Mouse (Mus musculus) kidney, postnatal 36 days (tissue): ENCODE data around the gene Stox2.

Experiments
- DNase-seq, 2 experiments: peaks; one replicate each; pipeline ENCODE4 v3.0.0; 2021 to 2022; ENCODE audit warnings: mixed read lengths in 2 of 2

The Stox2 gene

GRCm38 (mm10) chr8:47240871-47241270, 205.3 kb downstream of the Stox2 start:
- no peak for DNase-seq

- no peak for DNase-seq
Measured at GRCm38 (mm10) chr8:47240266-47240665, 205.9 kb downstream of the Stox2 start.

- no peak for DNase-seq
Measured at GRCm38 (mm10) chr8:47232081-47232480, 214.1 kb downstream of the Stox2 start.

- DNase-seq, result no peak
Measured at GRCm38 (mm10) chr8:47230057-47230456, 216.1 kb downstream of the Stox2 start.

GRCm38 (mm10) chr8:47221851-47222250, 224.3 kb downstream of the Stox2 start:
- DNase-seq, result no peak

GRCm38 (mm10) chr8:47221191-47221590, 225.0 kb downstream of the Stox2 start:
- no peak for DNase-seq

DNA sequence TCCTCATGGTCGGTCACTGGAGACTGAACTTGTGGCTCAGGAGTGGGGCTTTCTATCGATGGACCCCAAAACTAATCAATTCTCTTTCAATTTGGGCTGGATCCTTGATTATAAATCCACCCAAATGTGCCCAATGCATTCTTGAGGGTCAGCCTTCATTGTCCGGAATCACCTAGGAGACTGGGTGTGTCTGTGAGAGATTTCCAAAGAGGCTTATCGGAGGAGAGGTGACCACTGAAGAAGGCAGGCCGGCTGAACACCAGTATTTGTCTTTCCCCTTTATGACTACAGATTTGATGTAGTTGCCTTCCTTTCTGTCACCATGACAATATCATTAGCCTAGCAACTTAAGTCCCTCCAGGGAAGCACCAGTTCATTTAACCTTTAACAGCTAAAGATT, 225.8 kb downstream of the Stox2 start:
- DNase-seq, result no peak

DNA sequence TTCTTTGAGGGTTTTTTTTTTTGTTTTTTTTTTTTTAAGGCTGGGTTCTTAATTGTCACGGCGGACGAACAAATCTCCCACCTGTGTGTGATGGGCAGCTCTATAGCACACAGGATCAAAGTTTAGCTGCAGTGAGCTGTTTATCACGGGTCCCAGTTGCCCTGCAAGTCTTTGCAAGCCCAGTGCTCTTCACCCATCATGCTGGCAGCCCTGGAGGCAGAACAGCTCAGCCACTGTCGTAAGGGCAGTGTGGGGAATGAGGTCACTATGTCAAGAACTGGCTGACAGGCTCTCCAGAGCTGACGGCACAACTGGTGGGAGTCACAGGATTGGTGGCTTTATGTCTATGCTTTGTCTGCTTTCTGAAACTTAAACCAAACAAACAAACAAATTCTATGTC, 227.6 kb downstream of the Stox2 start:
- no peak for DNase-seq

DNA sequence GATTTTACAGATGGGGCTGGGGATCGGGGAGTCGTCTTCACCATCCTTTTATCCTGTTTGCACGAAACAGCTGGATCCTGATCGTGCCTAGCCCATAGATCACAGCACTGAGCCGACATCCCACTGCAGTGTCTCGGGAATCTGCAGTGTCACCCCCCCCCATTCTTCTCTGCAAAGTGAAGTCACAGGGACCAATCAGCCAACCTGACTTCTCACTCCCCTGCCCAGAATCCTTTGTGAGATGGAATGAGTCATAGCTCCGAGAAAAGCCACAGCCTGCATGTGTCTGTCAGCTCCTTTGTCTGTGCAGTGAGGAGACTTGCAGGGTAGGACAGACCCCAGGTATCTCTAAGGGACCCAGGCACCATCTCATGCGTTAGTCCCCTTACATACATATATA, 228.1 kb downstream of the Stox2 start:
- DNase-seq, result no peak

- DNase-seq, result no peak
Measured at GRCm38 (mm10) chr8:47212124-47212523, 234.0 kb downstream of the Stox2 start.

GRCm38 (mm10) chr8:47211226-47211625, 234.9 kb downstream of the Stox2 start:
- DNase-seq, result no peak

DNA sequence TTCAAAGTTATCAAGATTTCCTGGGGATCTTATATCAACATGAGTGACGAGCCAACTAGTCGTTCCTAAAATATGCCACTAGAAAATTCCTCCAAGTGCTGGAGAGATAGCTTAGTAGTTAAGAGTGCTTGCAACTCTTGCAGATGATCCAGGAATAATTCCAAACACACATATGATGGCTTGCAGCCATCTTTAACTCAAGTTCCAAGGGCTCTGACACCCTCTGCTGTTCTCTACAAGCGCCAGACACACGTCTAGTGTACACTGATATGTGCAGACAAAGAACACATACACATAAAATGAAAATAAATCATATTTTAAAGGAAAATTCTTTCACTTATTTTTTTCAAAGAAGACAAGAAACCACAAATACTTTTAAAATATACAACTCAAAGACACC, 237.9 kb downstream of the Stox2 start:
- no peak for DNase-seq

GRCm38 (mm10) chr8:47206640-47207237, 239.4 kb downstream of the Stox2 start:
- DNase-seq, result no peak

DNA sequence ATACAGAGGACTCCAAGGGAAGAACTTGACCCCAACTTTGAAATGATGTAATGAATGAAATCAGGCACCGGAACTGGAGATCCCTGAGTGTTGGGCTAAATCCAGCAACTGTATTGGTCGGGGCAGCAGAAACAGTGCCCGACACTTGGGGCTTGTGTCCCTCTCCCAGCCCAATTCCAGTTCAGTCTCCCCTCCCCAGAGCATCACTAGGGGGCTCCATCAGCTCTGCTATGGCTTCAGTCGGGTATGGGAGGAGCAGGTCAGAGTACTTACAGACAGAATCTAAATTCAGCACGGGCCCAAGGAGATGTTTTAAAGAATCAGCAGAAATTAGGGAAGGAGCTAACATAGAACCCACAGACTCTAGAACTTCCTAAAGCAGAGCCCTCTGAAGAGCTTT, 240.7 kb downstream of the Stox2 start:
- no peak for DNase-seq

GRCm38 (mm10) chr8:47196391-47196790, 249.8 kb downstream of the Stox2 start:
- no peak for DNase-seq

GRCm38 (mm10) chr8:47193321-47193996, 252.7 kb downstream of the Stox2 start:
- no peak for DNase-seq

DNA sequence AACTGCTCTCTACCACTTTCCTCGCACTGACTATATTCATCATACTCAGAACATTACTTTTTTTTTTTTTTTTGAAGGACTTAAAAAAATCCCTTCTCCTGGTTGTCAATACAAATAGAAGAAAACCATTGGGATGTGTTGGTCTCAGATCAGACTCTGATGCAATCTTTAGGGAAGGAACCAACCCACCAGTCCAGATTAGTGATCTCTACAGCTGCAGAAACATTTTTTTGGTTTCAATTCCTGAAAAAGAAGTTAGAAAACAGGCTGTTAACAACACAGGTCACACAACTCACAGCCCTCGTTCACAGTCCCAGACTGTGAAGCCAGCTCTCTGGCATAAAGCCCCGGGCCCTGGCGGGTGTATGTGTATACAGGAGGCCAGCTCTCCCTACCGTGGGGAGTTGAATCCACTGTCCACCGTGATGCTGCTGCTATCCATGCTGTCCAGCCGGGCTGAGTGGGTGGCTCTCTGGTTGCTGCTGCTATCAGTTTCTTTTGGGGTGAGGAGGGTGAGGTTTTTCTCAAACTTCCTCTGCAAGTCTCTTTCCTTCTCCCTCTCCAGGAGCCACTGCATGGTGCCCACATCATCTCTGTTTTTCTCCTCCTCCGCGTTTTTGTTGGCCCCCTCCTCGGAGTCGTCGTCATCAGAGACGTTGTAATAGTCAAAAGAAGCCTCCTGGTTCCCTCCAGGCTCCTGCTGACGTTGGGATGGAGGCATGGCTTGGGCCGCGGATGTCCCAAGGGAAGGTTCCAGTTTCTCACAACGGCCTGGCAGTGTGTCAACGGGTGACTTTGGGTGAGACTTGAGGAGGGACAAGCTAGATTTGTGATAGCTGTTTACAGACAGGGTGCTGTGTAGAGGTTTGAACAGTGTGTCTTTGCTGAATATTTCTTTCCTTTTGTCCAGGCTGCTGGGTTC, 254.5 kb downstream of the Stox2 start:
- DNase-seq, result no peak

DNA sequence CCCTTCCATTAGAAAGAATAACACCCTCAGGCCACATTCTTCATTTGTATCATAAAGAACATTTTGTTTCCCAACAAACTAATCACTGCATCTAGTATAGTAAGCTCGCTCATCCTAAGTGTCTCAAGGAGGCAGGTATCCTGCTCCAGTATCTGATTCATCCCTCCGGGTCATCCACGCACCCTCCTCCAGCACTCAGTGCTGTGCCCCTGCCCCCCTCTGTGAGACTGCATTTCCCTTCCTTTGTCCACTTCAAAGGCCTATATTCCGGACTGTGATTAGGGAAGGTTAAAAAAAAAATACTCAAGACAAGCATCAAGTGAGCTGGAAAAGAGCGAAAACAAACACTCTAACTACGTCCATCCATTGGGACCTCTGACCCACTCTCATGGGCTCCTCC, 260.8 kb downstream of the Stox2 start:
- no peak for DNase-seq

- no peak for DNase-seq
Measured at GRCm38 (mm10) chr8:47182771-47183558, 263.2 kb downstream of the Stox2 start.

GRCm38 (mm10) chr8:47182292-47182691, 263.9 kb downstream of the Stox2 start:
- no peak for DNase-seq

DNA sequence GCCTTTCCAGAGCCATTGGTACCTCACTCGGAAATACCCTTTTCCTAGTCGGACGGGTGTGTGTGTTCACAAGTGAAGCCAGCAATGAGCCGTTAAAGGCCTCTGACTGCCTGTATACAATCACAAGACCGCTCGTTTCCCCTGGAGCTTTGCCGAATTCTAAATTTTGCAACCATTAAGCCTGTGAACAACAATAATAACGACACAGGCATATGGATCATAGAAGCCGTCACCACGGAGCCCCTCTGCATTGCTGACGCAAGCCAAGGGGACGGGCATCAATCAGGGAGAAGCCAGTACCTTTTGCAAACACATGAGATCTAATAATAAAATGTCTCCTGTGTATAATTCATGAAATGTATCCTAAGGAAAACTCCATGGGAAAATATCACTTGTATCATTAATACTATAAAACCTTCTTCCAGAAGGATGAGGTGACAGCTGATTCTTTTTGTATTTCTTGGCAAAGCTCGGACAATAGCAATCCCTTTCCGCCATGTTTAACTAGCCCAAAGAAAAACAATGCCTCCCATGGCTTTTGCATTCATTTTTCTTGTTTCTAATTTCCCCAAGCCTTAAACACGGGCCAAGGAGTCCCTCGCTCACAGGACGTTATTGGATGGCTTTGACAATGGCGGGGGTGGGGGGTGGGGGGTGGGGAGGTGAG, 265.0 kb downstream of the Stox2 start:
- DNase-seq, result no peak

DNA sequence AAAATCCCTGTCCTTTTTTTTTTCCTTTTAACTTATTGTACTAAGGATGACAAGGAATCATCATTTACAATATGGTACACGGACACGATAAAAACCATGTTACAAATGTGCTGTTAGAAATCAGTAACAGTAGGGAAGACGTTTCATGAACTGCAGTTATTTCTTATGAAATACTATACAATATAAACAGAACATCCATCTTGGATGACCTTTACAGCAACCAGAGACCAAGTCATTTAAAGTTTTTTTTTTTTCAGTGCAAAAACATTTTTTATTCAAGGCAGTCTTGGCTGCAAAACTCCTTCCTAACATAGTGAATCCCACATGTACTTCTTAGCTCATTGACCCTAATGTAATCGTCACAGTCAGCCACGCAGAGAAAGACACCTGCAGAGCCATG, 266.0 kb downstream of the Stox2 start:
- DNase-seq, result no peak
